8 mouse cellular contexts compared by ENCODE assay signal in genomic region chr16:90282620-90283265, GRCm38 (mm10). TPM values are rescaled to one million over a fixed set of nuclear protein-coding genes. Genes with fewer than 3 reads are reported as not detected.
DNase-seq lines count a peak whose midpoint lies in the region; ATAC-seq and TF ChIP-seq lines count a peak whose summit lies in the region.

No protein-coding gene starts in this region.

- peak overlapping the region; percentile 95 for H3K9ac ChIP-seq in neural tube, embryonic 13.5 days

- peak overlapping the region; percentile 94 for H3K27ac ChIP-seq in embryonic facial prominence, embryonic 10.5 days (replicated peaks)
- H3K27ac ChIP-seq in limb, embryonic 10.5 days, result peak overlapping the region; percentile 97; the same call in 1 of the 2 replicates
- no peak overlapping the region for H3K27ac ChIP-seq in neural tube, embryonic 13.5 days (replicated peaks)

- H3K4me1 ChIP-seq in lung, adult 2 months (ENCODE audit: control insufficient read depth, insufficient read depth, low read length), result peaks cover 27% of the 10 kb centered on the region
- peaks cover 44% of the 10 kb centered on the region for H3K4me1 ChIP-seq in embryonic facial prominence, embryonic 10.5 days
- peaks cover 38% of the 10 kb centered on the region for H3K4me1 ChIP-seq in limb, embryonic 10.5 days
- peaks cover 52% of the 10 kb centered on the region for H3K4me1 ChIP-seq in neural tube, embryonic 13.5 days (replicated peaks)

- TF ChIP-seq POLR2A in lung, adult 2 months (IDR thresholded peaks at IDR 0.05; ENCODE audit: borderline replicate concordance, extremely low read depth, low read depth, low read length), result no peak

- peak overlapping the region; percentile 93 for H3K4me3 ChIP-seq in lung, adult 2 months (replicated peaks; ENCODE audit: extremely low read depth, low read depth, low read length)
- H3K4me3 ChIP-seq in embryonic facial prominence, embryonic 10.5 days, result peak overlapping the region; percentile 81
- H3K4me3 ChIP-seq in limb, embryonic 10.5 days, result peak overlapping the region; percentile 98
- peak overlapping the region; percentile 96 for H3K4me3 ChIP-seq in neural tube, embryonic 13.5 days

- no peaks in the 10 kb centered on the region for H3K27me3 ChIP-seq in embryonic facial prominence, embryonic 10.5 days (replicated peaks; ENCODE audit: low read depth, poor library complexity, severe bottlenecking)
- H3K27me3 ChIP-seq in limb, embryonic 10.5 days (ENCODE audit: low read depth, poor library complexity, severe bottlenecking), result no peaks in the 10 kb centered on the region
- H3K27me3 ChIP-seq in neural tube, embryonic 13.5 days, result no peaks in the 10 kb centered on the region

- no peak for ATAC-seq in neural tube, embryonic 13.5 days (ENCODE audit: low read depth)

- no peaks in the 10 kb centered on the region for H3K9me3 ChIP-seq in embryonic facial prominence, embryonic 10.5 days
- H3K9me3 ChIP-seq in limb, embryonic 10.5 days (replicated peaks), result no peaks in the 10 kb centered on the region
- no peaks in the 10 kb centered on the region for H3K9me3 ChIP-seq in neural tube, embryonic 13.5 days

- peaks cover 8% of the 10 kb centered on the region for H3K36me3 ChIP-seq in embryonic facial prominence, embryonic 10.5 days (replicated peaks)
- peaks cover 6% of the 10 kb centered on the region for H3K36me3 ChIP-seq in limb, embryonic 10.5 days
- H3K36me3 ChIP-seq in neural tube, embryonic 13.5 days, result no peaks in the 10 kb centered on the region

- DNase-seq in lung, adult 2 months, result no peak
- DNase-seq in lung, postnatal 4 days, result no peak
- DNase-seq in embryonic facial prominence, embryonic 10.5 days (ENCODE audit: low spot score), result no peak
- no peak for DNase-seq in limb, embryonic 10.5 days (ENCODE audit: low spot score)
- DNase-seq in cerebellum, adult 9-11 months, result no peak
- DNase-seq in adrenal gland, postnatal 4 days (ENCODE audit: low spot score in 2 of 2), result no peak
- no peak for DNase-seq in right cerebral cortex, postnatal 4 days

- WGBS in lung, adult 2 months, result 28% methylated on average over 14 of the region's 14 CpGs
- WGBS in embryonic facial prominence, embryonic 10.5 days, result 34% methylated on average over 14 of the region's 14 CpGs
- 32% methylated on average over 14 of the region's 14 CpGs for WGBS in limb, embryonic 10.5 days
- WGBS in neural tube, embryonic 13.5 days, result 31% methylated on average over 14 of the region's 14 CpGs

- peak overlapping the region; percentile 97 for H3K4me2 ChIP-seq in neural tube, embryonic 13.5 days

- TF ChIP-seq CTCF in lung, adult 2 months (IDR thresholded peaks at IDR 0.05; ENCODE audit: insufficient read depth, low read length), result no peak

RNA-seq across cellular contexts. Expression of gene Scaf4, which starts 1.6 kb away (rescaled TPM):
- polyA plus RNA-seq in lung, adult 2 months (2012; rRNA removed), result 51.8 and 51.9 TPM in 2 replicates
- 34.6 and 36.1 TPM in 2 replicates for polyA plus RNA-seq in embryonic facial prominence, embryonic 10.5 days (2016; fragmentation: Nextera tagmentation; extraction: Ambion mirVana)
- polyA plus RNA-seq in limb, embryonic 10.5 days (2016; fragmentation: Nextera tagmentation; extraction: Ambion mirVana), result 38.8 and 39.6 TPM in 2 replicates
- polyA plus RNA-seq in neural tube, embryonic 13.5 days (2015; fragmentation: Nextera tagmentation; extraction: Ambion mirVana), result 26.4 and 30.3 TPM in 2 replicates
- 10 to 100 TPM; 57.1 to 68.3 TPM for total RNA-seq in adrenal gland, postnatal 4 days (2021)
